Mouse (Mus musculus): ENCODE results near the gene Cab39l. TPM values are rescaled to one million over a fixed set of nuclear protein-coding genes. Genes with fewer than 3 reads are reported as not detected.
A peak's percentile ranks its signal among the peaks of the same experiment; 100 is the strongest.

The Cab39l gene
- polyA plus RNA-seq, 1 experiment from 2014 or later: 39.9 TPM

DNA sequence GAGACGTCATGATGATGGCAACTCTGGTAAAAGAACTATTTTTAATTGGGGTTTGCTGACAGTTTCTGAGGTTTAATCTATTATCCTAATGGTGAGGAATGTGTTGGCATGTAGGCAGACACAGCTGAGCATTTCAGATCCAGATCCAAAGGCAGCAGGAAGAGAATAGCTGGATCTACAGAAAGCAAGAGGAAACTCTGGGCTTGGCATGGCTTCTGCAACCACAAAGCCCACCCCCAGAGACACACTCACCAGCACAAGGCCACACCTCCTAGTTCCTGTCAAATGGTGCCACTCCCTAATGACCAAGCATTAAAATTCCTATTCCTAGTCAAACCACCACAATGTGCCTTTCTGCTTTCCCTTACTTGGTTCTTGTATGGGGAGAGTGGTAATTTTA lies 30.0 kb downstream of the Cab39l start:
- Histone ChIP-seq H3K4me1 (ENCODE audit: control insufficient read depth, insufficient read depth, low read length) (no peaks in the 10 kb centered on the region), H3K27ac (replicated peaks; ENCODE audit: low read depth, low read length) (no peak overlapping the region), H3K9ac (ENCODE audit: low read depth, low read length) (no peak overlapping the region), H3K4me3 (ENCODE audit: low read depth, low read length) (no peak overlapping the region), H3K27me3 (replicated peaks; ENCODE audit: control insufficient read depth, insufficient read depth, low read length) (no peaks in the 10 kb centered on the region), H3K9me3 (ENCODE audit: control insufficient read depth, low read length) (no peaks in the 10 kb centered on the region), H3K4me2 (ENCODE audit: low read depth, low read length) (no peak overlapping the region), H3K36me3 (ENCODE audit: control insufficient read depth, insufficient read depth, low read length) (no peaks in the 10 kb centered on the region)
- 78% methylated on average over 1 of the region's 1 CpGs for WGBS
- DNase-seq (ENCODE audit: low spot score) (no peak), ATAC-seq (ENCODE audit: low read depth) (no peak)

DNA sequence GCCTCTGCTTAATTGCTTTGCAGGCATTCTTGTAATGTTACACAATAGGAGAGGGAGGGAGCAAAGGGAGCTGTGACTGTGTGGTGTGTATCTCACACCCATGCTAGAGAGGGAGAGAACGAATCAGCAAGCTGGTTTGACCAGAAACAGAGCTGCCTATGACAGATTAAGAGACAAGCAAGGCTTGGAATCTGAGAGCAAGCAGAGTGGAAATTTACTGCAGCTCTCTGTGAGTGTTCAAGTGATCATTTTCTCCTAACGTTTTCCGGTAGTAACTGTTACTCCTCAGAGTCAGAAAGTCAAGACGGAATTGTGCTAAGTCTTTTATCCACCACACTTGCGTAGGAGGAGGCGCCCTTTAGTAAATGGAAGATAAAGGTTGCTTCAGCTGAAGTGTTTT lies 37.9 kb downstream of the Cab39l start:
- Histone ChIP-seq H3K36me3 (ENCODE audit: control insufficient read depth, insufficient read depth, low read length) (no peaks in the 10 kb centered on the region), H3K9me3 (ENCODE audit: control insufficient read depth, low read length) (no peaks in the 10 kb centered on the region), H3K4me2 (ENCODE audit: low read depth, low read length) (no peak overlapping the region), H3K27me3 (replicated peaks; ENCODE audit: control insufficient read depth, insufficient read depth, low read length) (no peaks in the 10 kb centered on the region), H3K27ac (replicated peaks; ENCODE audit: low read depth, low read length) (no peak overlapping the region; the same call in 1 of the 2 replicates), H3K4me1 (ENCODE audit: control insufficient read depth, insufficient read depth, low read length) (no peaks in the 10 kb centered on the region), H3K4me3 (ENCODE audit: low read depth, low read length) (no peak overlapping the region), H3K9ac (ENCODE audit: low read depth, low read length) (no peak overlapping the region)
- WGBS: 53% methylated on average over 6 of the region's 6 CpGs
- peak; percentile 65 for DNase-seq (ENCODE audit: low spot score)
- ATAC-seq (ENCODE audit: low read depth): peak; percentile 77; the same call in 1 of the 2 replicates

DNA sequence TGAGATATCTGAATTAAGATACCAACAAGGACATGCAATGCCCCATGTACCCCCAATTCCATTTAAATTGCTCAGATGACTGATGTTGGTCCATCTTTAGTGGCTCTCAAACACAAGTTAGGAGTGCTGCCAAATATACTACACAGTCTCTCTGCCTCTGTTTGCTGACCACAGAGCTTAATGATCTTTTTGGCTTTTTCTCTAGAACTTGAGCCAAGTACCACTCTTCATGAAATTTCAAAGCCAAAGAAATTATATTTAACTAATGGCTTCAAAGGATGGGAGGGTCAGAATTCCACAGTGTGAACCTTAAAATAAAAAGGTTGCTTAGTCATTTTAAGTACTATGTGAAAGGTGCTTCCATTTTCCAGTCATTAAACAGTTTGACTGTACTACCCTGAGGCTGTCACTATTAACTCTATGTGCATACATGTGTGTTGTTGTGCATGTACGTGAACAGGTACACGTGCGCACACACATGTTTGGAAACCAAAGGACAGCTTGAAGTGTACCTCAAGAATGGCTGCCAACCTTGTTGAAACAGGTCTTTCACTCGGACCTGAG lies 44.6 kb downstream of the Cab39l start:
- Histone ChIP-seq H3K27me3 (replicated peaks; ENCODE audit: control insufficient read depth, insufficient read depth, low read length) (no peaks in the 10 kb centered on the region), H3K9ac (ENCODE audit: low read depth, low read length) (no peak overlapping the region), H3K4me3 (ENCODE audit: low read depth, low read length) (no peak overlapping the region), H3K4me1 (ENCODE audit: control insufficient read depth, insufficient read depth, low read length) (no peaks in the 10 kb centered on the region), H3K36me3 (ENCODE audit: control insufficient read depth, insufficient read depth, low read length) (no peaks in the 10 kb centered on the region), H3K9me3 (ENCODE audit: control insufficient read depth, low read length) (no peaks in the 10 kb centered on the region), H3K27ac (replicated peaks; ENCODE audit: low read depth, low read length) (no peak overlapping the region), H3K4me2 (ENCODE audit: low read depth, low read length) (no peak overlapping the region)
- ATAC-seq (ENCODE audit: low read depth) (no peak), DNase-seq (ENCODE audit: low spot score) (no peak)
- WGBS: 91% methylated on average over 4 of the region's 4 CpGs

GRCm38 (mm10) chr14:59492376-59492775 lies 51.6 kb downstream of the Cab39l start:
- WGBS: 85% methylated on average over 4 of the region's 4 CpGs
- no peak overlapping the region for H3K4me2 ChIP-seq (ENCODE audit: low read depth, low read length)
- no peaks in the 10 kb centered on the region for H3K9me3 ChIP-seq (ENCODE audit: control insufficient read depth, low read length)
- H3K4me3 ChIP-seq (ENCODE audit: low read depth, low read length): no peak overlapping the region
- H3K36me3 ChIP-seq (ENCODE audit: control insufficient read depth, insufficient read depth, low read length): no peaks in the 10 kb centered on the region
- DNase-seq (ENCODE audit: low spot score) (no peak), ATAC-seq (ENCODE audit: low read depth) (no peak)
- H3K4me1 ChIP-seq (ENCODE audit: control insufficient read depth, insufficient read depth, low read length): no peaks in the 10 kb centered on the region
- H3K27me3 ChIP-seq (replicated peaks; ENCODE audit: control insufficient read depth, insufficient read depth, low read length): no peaks in the 10 kb centered on the region
- H3K9ac ChIP-seq (ENCODE audit: low read depth, low read length): no peak overlapping the region
- H3K27ac ChIP-seq (replicated peaks; ENCODE audit: low read depth, low read length): no peak overlapping the region

- Histone ChIP-seq H3K9me3 (ENCODE audit: control insufficient read depth, low read length) (no peaks in the 10 kb centered on the region), H3K36me3 (ENCODE audit: control insufficient read depth, insufficient read depth, low read length) (no peaks in the 10 kb centered on the region), H3K4me1 (ENCODE audit: control insufficient read depth, insufficient read depth, low read length) (no peaks in the 10 kb centered on the region), H3K9ac (ENCODE audit: low read depth, low read length) (no peak overlapping the region), H3K27me3 (replicated peaks; ENCODE audit: control insufficient read depth, insufficient read depth, low read length) (no peaks in the 10 kb centered on the region), H3K4me3 (ENCODE audit: low read depth, low read length) (no peak overlapping the region), H3K4me2 (ENCODE audit: low read depth, low read length) (no peak overlapping the region), H3K27ac (replicated peaks; ENCODE audit: low read depth, low read length) (no peak overlapping the region)
- ATAC-seq (ENCODE audit: low read depth) (no peak), DNase-seq (ENCODE audit: low spot score) (no peak)
- WGBS: 89% methylated on average over 5 of the region's 5 CpGs
Observed at GRCm38 (mm10) chr14:59497928-59498327, 57.2 kb downstream of the Cab39l start.

GRCm38 (mm10) chr14:59504831-59505230 lies 64.1 kb downstream of the Cab39l start:
- Histone ChIP-seq H3K9ac (ENCODE audit: low read depth, low read length) (no peak overlapping the region), H3K27me3 (replicated peaks; ENCODE audit: control insufficient read depth, insufficient read depth, low read length) (no peaks in the 10 kb centered on the region), H3K27ac (replicated peaks; ENCODE audit: low read depth, low read length) (no peak overlapping the region), H3K9me3 (ENCODE audit: control insufficient read depth, low read length) (no peaks in the 10 kb centered on the region), H3K4me1 (ENCODE audit: control insufficient read depth, insufficient read depth, low read length) (no peaks in the 10 kb centered on the region), H3K4me3 (ENCODE audit: low read depth, low read length) (no peak overlapping the region), H3K4me2 (ENCODE audit: low read depth, low read length) (no peak overlapping the region), H3K36me3 (ENCODE audit: control insufficient read depth, insufficient read depth, low read length) (no peaks in the 10 kb centered on the region)
- ATAC-seq (ENCODE audit: low read depth): no peak
- 89% methylated on average over 8 of the region's 8 CpGs for WGBS
- DNase-seq (ENCODE audit: low spot score): no peak

DNA sequence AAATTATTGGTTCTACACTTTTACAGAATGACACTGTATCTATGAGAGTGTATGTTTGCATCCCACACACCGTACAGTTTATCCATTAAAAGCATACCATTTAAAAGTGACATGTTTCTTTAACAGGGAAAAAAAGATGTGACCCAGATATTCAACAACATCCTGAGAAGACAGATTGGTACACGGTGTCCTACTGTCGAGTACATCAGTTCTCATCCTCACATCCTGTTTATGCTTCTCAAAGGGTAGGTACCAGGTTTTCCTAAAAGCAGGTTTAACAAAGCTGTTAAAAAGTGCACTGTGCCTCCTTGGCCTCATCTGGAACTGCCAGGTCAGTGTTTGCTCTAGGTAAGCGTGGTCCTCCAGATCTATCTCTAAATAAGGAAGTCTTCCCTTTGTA lies 65.4 kb downstream of the Cab39l start:
- Histone ChIP-seq H3K9me3 (ENCODE audit: control insufficient read depth, low read length) (no peaks in the 10 kb centered on the region), H3K27ac (replicated peaks; ENCODE audit: low read depth, low read length) (no peak overlapping the region), H3K4me1 (ENCODE audit: control insufficient read depth, insufficient read depth, low read length) (no peaks in the 10 kb centered on the region), H3K4me2 (ENCODE audit: low read depth, low read length) (no peak overlapping the region), H3K36me3 (ENCODE audit: control insufficient read depth, insufficient read depth, low read length) (no peaks in the 10 kb centered on the region), H3K9ac (ENCODE audit: low read depth, low read length) (no peak overlapping the region), H3K4me3 (ENCODE audit: low read depth, low read length) (no peak overlapping the region), H3K27me3 (replicated peaks; ENCODE audit: control insufficient read depth, insufficient read depth, low read length) (no peaks in the 10 kb centered on the region)
- WGBS: 85% methylated on average over 4 of the region's 4 CpGs
- ATAC-seq (ENCODE audit: low read depth): no peak
- no peak for DNase-seq (ENCODE audit: low spot score)

DNA sequence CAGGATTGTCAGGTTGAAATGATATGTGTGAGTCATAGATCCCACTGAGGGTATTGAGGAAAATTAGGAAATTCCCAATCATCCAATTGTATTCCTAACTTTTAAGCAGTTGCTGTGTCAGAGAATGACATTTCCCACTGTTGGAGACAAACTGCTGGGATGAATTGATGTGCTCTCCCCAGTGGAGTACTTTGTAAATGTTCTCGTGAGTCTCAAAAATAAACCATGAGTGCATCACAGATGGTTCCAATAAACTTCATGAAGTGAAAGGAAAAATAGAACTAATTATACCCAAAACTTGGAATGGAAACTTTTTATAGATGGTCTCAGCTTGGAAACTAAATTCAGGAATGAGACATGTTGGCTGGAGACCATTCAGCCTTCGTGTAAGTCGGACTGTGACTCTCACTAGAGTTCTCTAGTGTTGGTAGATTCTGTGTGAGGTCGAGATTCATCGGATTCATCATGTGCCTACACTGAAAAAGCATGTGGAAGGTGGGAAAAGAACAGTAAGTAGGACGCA lies 73.2 kb downstream of the Cab39l start:
- Histone ChIP-seq H3K27ac (replicated peaks; ENCODE audit: low read depth, low read length) (no peak overlapping the region), H3K9me3 (ENCODE audit: control insufficient read depth, low read length) (no peaks in the 10 kb centered on the region), H3K4me2 (ENCODE audit: low read depth, low read length) (no peak overlapping the region), H3K4me1 (ENCODE audit: control insufficient read depth, insufficient read depth, low read length) (no peaks in the 10 kb centered on the region), H3K4me3 (ENCODE audit: low read depth, low read length) (no peak overlapping the region), H3K36me3 (ENCODE audit: control insufficient read depth, insufficient read depth, low read length) (0 out of 2 replicates have a peak, but pooled peaks cover under 1% of the 10 kb centered on the region), H3K9ac (ENCODE audit: low read depth, low read length) (no peak overlapping the region), H3K27me3 (replicated peaks; ENCODE audit: control insufficient read depth, insufficient read depth, low read length) (no peaks in the 10 kb centered on the region)
- ATAC-seq (ENCODE audit: low read depth): no peak
- 61% methylated on average over 6 of the region's 6 CpGs for WGBS
- peak; percentile 57 for DNase-seq (ENCODE audit: low spot score)

- ATAC-seq (ENCODE audit: low read depth): no peak
- H3K4me1 ChIP-seq (ENCODE audit: control insufficient read depth, insufficient read depth, low read length): no peaks in the 10 kb centered on the region
- 84% methylated on average over 5 of the region's 5 CpGs for WGBS
- H3K4me3 ChIP-seq (ENCODE audit: low read depth, low read length): no peak overlapping the region
- no peak overlapping the region for H3K4me2 ChIP-seq (ENCODE audit: low read depth, low read length)
- DNase-seq (ENCODE audit: low spot score): no peak
- H3K27ac ChIP-seq (replicated peaks; ENCODE audit: low read depth, low read length): no peak overlapping the region
- H3K9me3 ChIP-seq (ENCODE audit: control insufficient read depth, low read length): no peaks in the 10 kb centered on the region
- no peak overlapping the region for H3K9ac ChIP-seq (ENCODE audit: low read depth, low read length)
- H3K27me3 ChIP-seq (replicated peaks; ENCODE audit: control insufficient read depth, insufficient read depth, low read length): no peaks in the 10 kb centered on the region
- H3K36me3 ChIP-seq (ENCODE audit: control insufficient read depth, insufficient read depth, low read length): no peaks in the 10 kb centered on the region
Observed at GRCm38 (mm10) chr14:59525843-59526242, 85.1 kb downstream of the Cab39l start.
